Mouse (Mus musculus) lung, postnatal 0 days (tissue): Measurements from ENCODE around the gene Cmbl.

Source experiments
- CTCF ChIP-seq: IDR thresholded peaks from 2 replicates; pipeline ENCODE4 v1.5.1; 2016; ENCODE audit warnings: antibody characterized with exemption, mild to moderate bottlenecking
- EP300 ChIP-seq: IDR thresholded peaks from 2 replicates; pipeline ENCODE4 v1.6.1; 2016; ENCODE audit warnings: antibody characterized with exemption, mild to moderate bottlenecking, control low read depth

DNA sequence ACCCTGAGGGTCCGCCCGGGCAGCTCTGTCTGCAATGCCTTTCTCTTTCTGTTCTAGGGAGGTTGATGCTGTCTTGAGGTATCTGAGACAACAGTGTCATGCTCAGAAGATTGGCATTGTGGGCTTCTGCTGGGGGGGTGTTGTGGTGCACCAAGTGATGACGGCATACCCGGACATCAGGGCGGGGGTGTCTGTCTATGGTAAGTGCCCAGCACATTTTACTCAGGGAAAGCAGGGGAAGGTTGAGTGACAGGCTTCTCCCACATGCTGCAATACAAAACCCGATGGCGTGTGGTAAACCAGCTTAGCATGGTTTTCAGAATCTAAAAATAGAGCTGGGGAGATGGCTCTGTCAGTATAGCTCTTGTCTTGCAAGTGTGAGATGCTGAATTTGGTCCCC lies 20.0 kb downstream of the Cmbl start:
- TF ChIP-seq CTCF = no peak
- TF ChIP-seq EP300 = no peak
